Mouse (Mus musculus): ENCODE results near the gene Cytip.

Cytip gene

GRCm38 (mm10) chr2:58174476-58175286 lies 20.7 kb downstream of the Cytip start:
- TF ChIP-seq GATA4 (IDR thresholded peaks at IDR 0.05; ENCODE audit: insufficient replicate concordance, low read length): no peak

- TF ChIP-seq GATA4 (IDR thresholded peaks at IDR 0.05; ENCODE audit: insufficient replicate concordance, low read length): no peak
These were observed 22.4 kb downstream of the Cytip start for GRCm38 (mm10) chr2:58172963-58173362.

- TF ChIP-seq GATA4 (IDR thresholded peaks at IDR 0.05; ENCODE audit: insufficient replicate concordance, low read length): no peak
These were observed 26.2 kb downstream of the Cytip start for GRCm38 (mm10) chr2:58169173-58169572.

- TF ChIP-seq GATA4 (IDR thresholded peaks at IDR 0.05; ENCODE audit: insufficient replicate concordance, low read length): no peak
These were observed 27.7 kb downstream of the Cytip start for GRCm38 (mm10) chr2:58167654-58168053.

- no peak for TF ChIP-seq GATA4 (IDR thresholded peaks at IDR 0.05; ENCODE audit: insufficient replicate concordance, low read length)
These were observed 28.6 kb downstream of the Cytip start for GRCm38 (mm10) chr2:58166764-58167163.

GRCm38 (mm10) chr2:58163457-58164181 lies 31.7 kb downstream of the Cytip start:
- TF ChIP-seq GATA4 (IDR thresholded peaks at IDR 0.05; ENCODE audit: insufficient replicate concordance, low read length): no peak

GRCm38 (mm10) chr2:58161813-58162212 lies 33.5 kb downstream of the Cytip start:
- no peak for TF ChIP-seq GATA4 (IDR thresholded peaks at IDR 0.05; ENCODE audit: insufficient replicate concordance, low read length)

GRCm38 (mm10) chr2:58160541-58161307 lies 34.6 kb downstream of the Cytip start:
- TF ChIP-seq GATA4 (IDR thresholded peaks at IDR 0.05; ENCODE audit: insufficient replicate concordance, low read length): no peak

GRCm38 (mm10) chr2:58159880-58160279 lies 35.5 kb downstream of the Cytip start:
- TF ChIP-seq GATA4 (IDR thresholded peaks at IDR 0.05; ENCODE audit: insufficient replicate concordance, low read length): no peak

GRCm38 (mm10) chr2:58159121-58159520 lies 36.2 kb downstream of the Cytip start:
- no peak for TF ChIP-seq GATA4 (IDR thresholded peaks at IDR 0.05; ENCODE audit: insufficient replicate concordance, low read length)

GRCm38 (mm10) chr2:58158539-58158938 lies 36.8 kb downstream of the Cytip start:
- no peak for TF ChIP-seq GATA4 (IDR thresholded peaks at IDR 0.05; ENCODE audit: insufficient replicate concordance, low read length)

- TF ChIP-seq GATA4 (IDR thresholded peaks at IDR 0.05; ENCODE audit: insufficient replicate concordance, low read length): no peak
These were observed 37.2 kb downstream of the Cytip start for GRCm38 (mm10) chr2:58158107-58158506.

GRCm38 (mm10) chr2:58157466-58157865 lies 37.9 kb downstream of the Cytip start:
- no peak for TF ChIP-seq GATA4 (IDR thresholded peaks at IDR 0.05; ENCODE audit: insufficient replicate concordance, low read length)

- no peak for TF ChIP-seq GATA4 (IDR thresholded peaks at IDR 0.05; ENCODE audit: insufficient replicate concordance, low read length)
These were observed 38.6 kb downstream of the Cytip start for GRCm38 (mm10) chr2:58156495-58157392.

- TF ChIP-seq GATA4 (IDR thresholded peaks at IDR 0.05; ENCODE audit: insufficient replicate concordance, low read length): no peak
These were observed 39.3 kb downstream of the Cytip start for GRCm38 (mm10) chr2:58156108-58156415.
